Mouse (Mus musculus) embryonic facial prominence, embryonic 13.5 days (tissue): ENCODE data around the gene Sec22c. TPM values are rescaled to one million over a fixed set of nuclear protein-coding genes. Genes with fewer than 3 reads are reported as not detected.

Source experiments
- ATAC-seq: fragments of 200-750 bp; cut with Nextera tagmentation; 2 replicates; pipeline ENCODE4 v1.8.0; 2017; ENCODE audit warnings: low read depth; ENCODE audit not compliant: insufficient number of reproducible peaks, insufficient read depth, low FRiP score, low TSS enrichment
- H3K27ac ChIP-seq: fragments of 300-500 bp; sonication (generic); 2 replicates; pipeline ENCODE4 v1.5.1; 2015; ENCODE audit warnings: moderate library complexity, mild to moderate bottlenecking, inconsistent platforms
- H3K27me3 ChIP-seq: fragments of 300-500 bp; sonication (generic); 2 replicates; pipeline ENCODE4 v1.6.1; 2015; ENCODE audit warnings: mild to moderate bottlenecking, inconsistent platforms
- H3K36me3 ChIP-seq: fragments of 300-500 bp; sonication (generic); 2 replicates; pipeline ENCODE4 v1.6.1; 2015; ENCODE audit warnings: mild to moderate bottlenecking, inconsistent platforms
- H3K4me1 ChIP-seq: fragments of 300-500 bp; sonication (generic); 2 replicates; pipeline ENCODE4 v1.6.1; 2015; ENCODE audit warnings: inconsistent platforms
- H3K4me2 ChIP-seq: fragments of 300-500 bp; sonication (generic); 2 replicates; pipeline ENCODE4 v1.6.1; 2015; ENCODE audit warnings: moderate library complexity, mild to moderate bottlenecking, inconsistent platforms
- H3K4me3 ChIP-seq: fragments of 300-500 bp; sonication (generic); 2 replicates; pipeline ENCODE4 v1.5.1; 2015; ENCODE audit warnings: mild to moderate bottlenecking, inconsistent platforms
- H3K9ac ChIP-seq: fragments of 300-500 bp; sonication (generic); 2 replicates; pipeline ENCODE4 v1.6.1; 2015; ENCODE audit warnings: mild to moderate bottlenecking, inconsistent platforms
- H3K9me3 ChIP-seq: fragments of 300-500 bp; sonication (generic); 2 replicates; pipeline ENCODE4 v1.6.1; 2016; ENCODE audit warnings: inconsistent platforms
- WGBS: fragments of 180-500 bp; shearing (Covaris S2); methylation state at CpG from one replicate; pipeline ENCODE4 v1.1.7; 2015; ENCODE audit warnings: mixed read lengths; 5-methylcytosine and 5-hydroxymethylcytosine counted together
- polyA plus RNA-seq: library from polyadenylated mRNA; unstranded; fragments of >200 nt; fragmentation: Nextera tagmentation; extraction: Ambion mirVana; gene quantifications from 2 replicates; pipeline ENCODE4 v1.2.1, GENCODE M21; 2015

Gene Sec22c
- polyA plus RNA-seq, 1 experiment from 2014 or later = 15.8 TPM

DNA sequence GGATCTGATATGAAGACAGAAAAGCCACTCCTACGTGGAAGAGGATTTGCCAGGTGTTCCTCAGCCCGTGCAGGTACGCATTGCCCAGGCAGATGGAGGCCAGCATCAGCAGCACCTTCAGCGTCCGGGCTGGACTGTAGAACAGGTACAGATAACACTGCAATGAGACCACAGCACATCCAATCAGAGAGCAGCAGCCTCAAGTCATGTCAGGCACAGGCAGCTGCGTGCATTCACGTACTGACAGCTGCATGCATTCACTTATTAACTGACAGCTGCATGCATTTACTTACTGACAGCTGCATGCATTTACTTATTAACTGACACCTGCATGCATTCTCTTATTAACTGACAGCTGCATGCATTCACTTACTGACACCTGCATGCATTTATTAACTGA lies 20.6 kb downstream of the Sec22c start:
- H3K36me3 ChIP-seq = peaks cover 66% of the 10 kb centered on the region
- no peak overlapping the region for H3K4me3 ChIP-seq
- H3K9ac ChIP-seq = no peak overlapping the region
- H3K4me1 ChIP-seq = no peaks in the 10 kb centered on the region
- H3K4me2 ChIP-seq = no peak overlapping the region
- WGBS = 84% methylated on average over 7 of the region's 7 CpGs
- no peaks in the 10 kb centered on the region for H3K27me3 ChIP-seq
- H3K27ac ChIP-seq = no peak overlapping the region
- H3K9me3 ChIP-seq = no peaks in the 10 kb centered on the region
- no peak for ATAC-seq

DNA sequence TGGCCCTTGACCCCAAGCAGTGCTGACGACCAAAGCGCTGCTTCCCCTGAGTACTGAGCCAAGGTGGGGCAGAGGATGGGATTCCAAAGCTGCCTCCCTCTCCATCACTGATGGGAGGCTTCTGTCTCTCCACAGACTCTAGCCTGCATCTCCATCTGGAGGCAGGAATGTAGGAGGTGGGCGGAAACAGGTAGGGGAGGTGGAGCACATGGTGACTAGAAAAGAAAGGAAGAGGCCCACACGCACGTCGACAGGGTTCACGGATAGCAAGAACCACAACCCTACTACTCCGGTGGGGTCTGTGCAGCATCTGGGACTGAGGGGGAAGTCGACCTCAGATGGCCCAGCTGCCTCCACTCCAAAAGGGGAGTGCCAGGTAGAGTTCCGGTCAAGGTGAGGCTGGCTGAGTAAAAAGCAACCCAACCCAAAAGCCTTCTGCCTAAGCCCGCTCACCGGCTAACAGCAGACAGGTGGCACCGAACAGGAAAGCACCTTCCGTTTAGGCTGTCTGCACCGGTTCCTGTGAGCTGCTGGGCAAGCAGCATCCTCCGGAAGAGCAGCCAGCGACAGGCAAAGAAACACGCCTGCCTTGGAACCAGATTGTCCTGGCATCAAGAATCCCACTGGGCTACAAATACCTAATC lies 23.1 kb downstream of the Sec22c start:
- 65% methylated on average over 18 of the region's 18 CpGs for WGBS
- ATAC-seq = no peak
- H3K9me3 ChIP-seq = no peaks in the 10 kb centered on the region
- no peak overlapping the region for H3K4me2 ChIP-seq
- no peaks in the 10 kb centered on the region for H3K27me3 ChIP-seq
- no peak overlapping the region for H3K27ac ChIP-seq
- H3K36me3 ChIP-seq = peaks cover 43% of the 10 kb centered on the region
- H3K9ac ChIP-seq = no peak overlapping the region
- H3K4me1 ChIP-seq = no peaks in the 10 kb centered on the region
- H3K4me3 ChIP-seq = no peak overlapping the region

DNA sequence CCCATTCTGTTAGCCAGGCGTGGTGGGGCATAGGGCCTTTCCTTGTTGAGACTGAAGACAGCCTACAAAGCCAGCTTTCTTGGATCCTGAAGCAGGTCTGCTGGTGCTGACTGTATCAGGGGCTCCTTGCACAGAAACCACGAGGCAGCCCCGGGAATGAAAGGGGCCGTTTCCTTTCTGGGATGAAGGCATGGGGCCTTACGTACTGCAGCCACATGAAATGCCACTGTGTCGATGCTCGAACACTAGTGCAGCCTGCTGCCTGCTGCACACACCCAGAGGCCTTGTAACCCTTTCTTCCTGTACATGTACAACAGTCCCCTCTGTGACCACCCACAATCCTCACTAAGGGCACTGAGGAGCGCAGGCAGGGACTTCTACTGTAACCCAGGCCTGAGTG lies 24.1 kb downstream of the Sec22c start:
- Histone ChIP-seq H3K27ac (no peak overlapping the region), H3K4me2 (no peak overlapping the region), H3K9me3 (no peaks in the 10 kb centered on the region), H3K9ac (no peak overlapping the region; the same call in 1 of the 2 replicates), H3K4me1 (no peaks in the 10 kb centered on the region), H3K4me3 (no peak overlapping the region), H3K27me3 (no peaks in the 10 kb centered on the region), H3K36me3 (peaks cover 37% of the 10 kb centered on the region)
- WGBS = 67% methylated on average over 8 of the region's 8 CpGs
- ATAC-seq = no peak

DNA sequence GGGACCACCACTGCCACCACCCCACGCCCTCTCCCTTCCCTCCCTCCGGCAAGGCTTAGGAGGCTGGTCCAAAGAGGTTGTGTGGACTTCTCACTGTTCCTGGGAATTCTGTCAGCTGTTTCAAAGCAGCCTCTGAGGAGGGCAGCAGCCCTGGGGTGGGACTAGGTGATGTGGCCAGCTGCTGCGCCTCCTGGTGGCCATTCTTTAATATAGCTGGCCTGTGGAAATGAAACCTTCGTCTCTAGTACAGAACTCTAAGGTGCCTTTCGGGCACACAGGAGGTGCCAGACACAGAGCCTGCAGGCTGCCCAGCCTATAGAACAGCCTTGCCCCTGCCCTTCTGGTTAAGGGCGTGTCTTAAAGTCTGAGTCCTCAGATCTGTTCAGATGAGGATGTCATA lies 25.7 kb downstream of the Sec22c start:
- peaks cover 24% of the 10 kb centered on the region for H3K36me3 ChIP-seq
- H3K27ac ChIP-seq = no peak overlapping the region
- H3K9me3 ChIP-seq = no peaks in the 10 kb centered on the region
- WGBS = 20% methylated on average over 6 of the region's 6 CpGs
- no peak overlapping the region for H3K9ac ChIP-seq
- H3K4me1 ChIP-seq = no peaks in the 10 kb centered on the region
- 0 out of 2 replicates have a peak, but pooled peaks have one; percentile 64 for ATAC-seq
- H3K27me3 ChIP-seq = no peaks in the 10 kb centered on the region
- H3K4me2 ChIP-seq = no peak overlapping the region
- no peak overlapping the region for H3K4me3 ChIP-seq

DNA sequence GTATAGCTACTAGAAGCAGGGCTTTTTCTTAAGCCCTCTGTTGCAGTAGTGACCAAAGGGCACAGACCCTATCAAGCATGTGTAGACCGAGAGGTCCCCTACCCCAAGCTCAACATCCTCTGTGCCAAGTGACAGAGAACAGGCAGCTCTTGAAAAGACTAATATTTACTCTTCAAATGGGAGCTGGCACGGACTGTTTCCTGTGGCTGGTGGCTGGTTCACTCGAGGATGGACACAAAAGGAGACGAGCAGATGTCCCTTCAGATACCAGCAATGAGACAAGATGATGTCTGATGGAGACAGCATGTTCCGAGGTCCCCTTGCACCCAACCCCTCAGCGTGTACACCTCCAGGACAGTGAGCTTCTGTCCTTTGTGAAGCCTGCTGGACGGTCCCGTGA lies 27.8 kb downstream of the Sec22c start:
- peaks cover 9% of the 10 kb centered on the region; the same call in 1 of the 2 replicates for H3K36me3 ChIP-seq
- no peak overlapping the region for H3K27ac ChIP-seq
- ATAC-seq = no peak
- H3K4me3 ChIP-seq = no peak overlapping the region
- no peak overlapping the region for H3K4me2 ChIP-seq
- H3K9me3 ChIP-seq = no peaks in the 10 kb centered on the region
- H3K27me3 ChIP-seq = no peaks in the 10 kb centered on the region
- no peak overlapping the region for H3K9ac ChIP-seq
- no peaks in the 10 kb centered on the region for H3K4me1 ChIP-seq
- 81% methylated on average over 8 of the region's 8 CpGs for WGBS

DNA sequence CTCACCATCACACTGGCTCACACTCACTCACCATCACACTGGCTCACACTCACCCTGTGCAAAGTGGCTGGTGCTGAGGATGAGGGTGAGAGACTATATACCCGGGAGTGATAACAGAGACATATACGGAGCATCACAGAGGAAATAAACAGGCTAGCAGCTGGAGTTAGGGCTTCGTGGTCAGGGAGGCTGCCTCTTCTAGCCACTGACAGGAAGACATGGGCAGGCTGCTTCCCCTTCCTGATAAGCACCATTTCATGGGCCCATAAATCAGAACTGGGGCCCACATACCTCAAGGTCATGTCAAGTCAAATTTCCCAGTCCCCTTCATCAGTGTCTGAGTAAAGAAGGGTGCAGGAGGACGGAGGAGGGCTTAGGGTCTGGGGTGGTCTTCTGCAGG lies 28.2 kb downstream of the Sec22c start:
- Histone ChIP-seq H3K9me3 (no peaks in the 10 kb centered on the region), H3K4me1 (0 out of 2 replicates have a peak, but pooled peaks cover 3% of the 10 kb centered on the region), H3K36me3 (peaks cover 5% of the 10 kb centered on the region; the same call in 1 of the 2 replicates), H3K27ac (no peak overlapping the region), H3K27me3 (no peaks in the 10 kb centered on the region), H3K9ac (no peak overlapping the region), H3K4me3 (no peak overlapping the region), H3K4me2 (no peak overlapping the region)
- no peak for ATAC-seq
- WGBS = 78% methylated on average over 4 of the region's 4 CpGs

DNA sequence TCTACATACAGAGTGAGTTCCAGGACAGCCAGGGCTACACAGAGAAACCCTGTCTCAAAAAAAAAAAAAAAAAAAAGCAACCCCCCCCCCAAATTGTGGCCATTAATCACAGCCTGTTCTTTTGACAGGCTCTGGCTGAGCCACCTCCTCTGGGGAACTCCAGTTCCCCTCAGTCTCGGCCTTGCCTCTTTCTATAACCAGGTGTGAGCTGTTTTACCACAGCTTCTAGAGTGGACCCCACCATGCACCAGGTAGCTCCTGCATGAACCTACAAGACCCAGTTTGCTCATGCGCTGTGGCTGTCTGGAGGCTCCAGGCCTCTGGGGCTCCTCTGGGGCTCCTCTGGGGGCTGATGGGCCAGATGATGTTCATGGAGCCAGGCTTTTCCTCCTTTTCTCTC lies 29.7 kb downstream of the Sec22c start:
- Histone ChIP-seq H3K27me3 (peaks cover 6% of the 10 kb centered on the region), H3K4me1 (0 out of 2 replicates have a peak, but pooled peaks cover 3% of the 10 kb centered on the region), H3K36me3 (no peaks in the 10 kb centered on the region), H3K4me2 (no peak overlapping the region), H3K9ac (no peak overlapping the region), H3K9me3 (no peaks in the 10 kb centered on the region), H3K4me3 (no peak overlapping the region), H3K27ac (no peak overlapping the region)
- WGBS = 91% methylated on average over 2 of the region's 2 CpGs
- ATAC-seq = no peak

DNA sequence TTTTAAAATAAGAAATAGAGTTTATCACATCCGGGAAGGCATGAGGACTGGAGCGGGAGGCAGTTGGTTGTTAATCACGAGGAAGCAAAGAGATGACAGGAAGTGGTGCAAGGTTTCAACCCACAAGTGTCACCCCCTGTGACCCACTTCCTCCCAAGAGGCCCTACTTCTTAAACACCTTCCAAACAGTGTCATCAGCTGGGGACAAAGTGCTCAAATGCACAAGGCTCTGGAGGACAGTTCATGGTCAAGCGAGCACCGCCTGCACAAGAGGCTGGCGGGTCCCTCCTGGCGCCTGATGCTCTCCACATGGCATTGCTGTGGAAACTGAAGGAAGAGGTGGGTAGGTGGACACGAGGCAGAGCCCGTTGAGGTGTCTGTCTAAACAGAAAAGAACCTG lies 30.3 kb downstream of the Sec22c start:
- Histone ChIP-seq H3K9ac (no peak overlapping the region), H3K9me3 (no peaks in the 10 kb centered on the region), H3K4me2 (no peak overlapping the region), H3K4me3 (no peak overlapping the region), H3K4me1 (peaks cover 6% of the 10 kb centered on the region; the same call in 1 of the 2 replicates), H3K36me3 (no peaks in the 10 kb centered on the region), H3K27ac (no peak overlapping the region), H3K27me3 (peaks cover 12% of the 10 kb centered on the region)
- no peak for ATAC-seq
- 81% methylated on average over 9 of the region's 9 CpGs for WGBS

DNA sequence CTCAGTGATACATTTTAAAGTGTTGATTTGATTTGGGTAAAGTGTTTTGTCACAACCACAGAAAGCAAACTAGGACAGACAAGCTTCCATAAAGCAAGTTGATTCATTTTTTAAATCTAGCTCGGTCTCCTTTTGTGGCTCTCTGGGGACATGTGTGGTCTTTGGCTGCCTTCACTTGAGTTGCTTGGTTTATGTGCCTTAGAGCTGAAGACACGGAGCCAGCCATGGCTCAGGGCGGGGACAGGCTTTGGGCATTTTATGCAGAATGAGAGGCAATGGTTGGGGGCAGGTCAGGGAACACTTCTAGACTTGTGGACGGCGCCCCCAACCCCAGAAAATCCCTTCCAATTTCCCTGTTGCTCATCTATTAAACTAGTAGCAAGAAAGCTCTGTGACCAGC lies 31.6 kb downstream of the Sec22c start:
- no peak for ATAC-seq
- Histone ChIP-seq H3K36me3 (no peaks in the 10 kb centered on the region), H3K9me3 (no peaks in the 10 kb centered on the region), H3K9ac (no peak overlapping the region), H3K4me1 (peaks cover 17% of the 10 kb centered on the region), H3K27me3 (peaks cover 25% of the 10 kb centered on the region), H3K27ac (no peak overlapping the region), H3K4me3 (no peak overlapping the region), H3K4me2 (no peak overlapping the region)
- WGBS = 82% methylated on average over 5 of the region's 5 CpGs

DNA sequence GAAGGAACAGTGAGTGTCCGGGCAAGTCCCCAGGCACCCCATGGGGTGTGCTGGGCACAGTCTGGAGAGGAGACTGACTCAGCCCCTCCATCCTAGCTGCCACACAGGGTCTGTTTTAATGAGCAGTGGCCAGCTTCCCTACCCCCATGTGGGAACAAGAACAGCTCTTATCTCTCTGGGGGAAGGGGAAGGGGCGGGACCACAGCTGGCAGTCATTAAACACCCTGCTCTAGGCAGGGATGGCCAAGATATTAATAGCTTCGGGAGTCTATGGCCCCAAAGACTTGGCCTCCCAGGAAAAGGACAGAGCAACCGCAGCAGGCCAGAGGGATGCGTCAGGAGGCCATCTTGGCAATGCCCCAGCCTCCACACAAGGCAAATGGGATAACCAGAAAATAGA lies 33.0 kb downstream of the Sec22c start:
- no peak for ATAC-seq
- 48% methylated on average over 5 of the region's 5 CpGs for whole genome bisulfite sequencing

DNA sequence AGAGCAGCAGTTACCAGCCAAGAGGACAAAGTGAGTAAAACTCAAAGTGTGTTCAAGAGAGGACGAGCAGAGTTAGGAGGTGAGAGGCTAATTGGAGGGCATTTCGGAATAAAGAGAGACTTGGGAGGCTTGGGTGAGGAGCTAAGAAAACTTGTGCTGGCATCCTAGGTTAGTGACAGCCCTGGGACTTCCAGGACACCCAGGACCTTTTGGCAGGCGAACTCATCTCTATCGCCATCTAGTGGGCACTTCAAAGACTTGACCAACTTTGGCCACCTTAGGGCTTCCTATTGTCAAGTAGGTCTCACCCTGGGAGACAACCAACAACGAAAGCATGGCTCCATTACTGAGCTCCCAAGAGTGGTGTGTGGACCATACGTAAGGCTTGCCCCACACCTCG lies 34.0 kb downstream of the Sec22c start:
- H3K4me2 ChIP-seq = no peak overlapping the region
- no peaks in the 10 kb centered on the region for H3K9me3 ChIP-seq
- H3K27ac ChIP-seq = no peak overlapping the region
- no peak for ATAC-seq
- H3K9ac ChIP-seq = no peak overlapping the region
- H3K4me1 ChIP-seq = peaks cover 17% of the 10 kb centered on the region
- no peaks in the 10 kb centered on the region for H3K36me3 ChIP-seq
- no peak overlapping the region for H3K4me3 ChIP-seq
- 26% methylated on average over 7 of the region's 7 CpGs for WGBS
- peaks cover 48% of the 10 kb centered on the region for H3K27me3 ChIP-seq

More for the DNA sequence above, 33.0 kb downstream of the Sec22c start:
- peaks cover 39% of the 10 kb centered on the region for H3K27me3 ChIP-seq
- no peaks in the 10 kb centered on the region for H3K36me3 ChIP-seq
- no peak overlapping the region for H3K27ac ChIP-seq
- no peak overlapping the region for H3K9ac ChIP-seq
- H3K4me2 ChIP-seq = no peak overlapping the region
- H3K9me3 ChIP-seq = no peaks in the 10 kb centered on the region
- peaks cover 17% of the 10 kb centered on the region for H3K4me1 ChIP-seq
- no peak overlapping the region for H3K4me3 ChIP-seq

DNA sequence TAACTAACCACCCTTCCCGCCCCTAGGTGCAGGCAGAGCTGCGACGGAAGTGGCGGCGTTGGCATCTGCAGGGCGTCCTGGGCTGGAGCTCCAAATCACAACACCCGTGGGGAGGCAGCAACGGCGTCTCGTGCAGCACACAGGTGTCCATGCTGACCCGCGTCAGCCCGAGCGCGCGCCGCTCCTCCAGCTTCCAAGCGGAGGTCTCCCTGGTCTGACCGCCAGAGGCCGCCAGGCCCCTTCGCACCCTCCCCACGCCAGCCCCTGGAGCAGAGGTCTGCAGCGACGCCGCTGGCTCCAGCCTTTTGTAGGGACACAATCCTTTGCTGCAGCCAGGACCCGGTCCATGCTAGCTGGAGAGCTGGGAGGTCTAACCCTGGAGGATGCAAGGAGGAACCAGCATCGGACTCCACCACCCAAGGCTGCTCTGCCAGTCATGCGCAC lies 35.9 kb downstream of the Sec22c start:
- H3K9me3 ChIP-seq = no peaks in the 10 kb centered on the region
- H3K27ac ChIP-seq = no peak overlapping the region
- H3K36me3 ChIP-seq = no peaks in the 10 kb centered on the region
- H3K4me2 ChIP-seq = peak overlapping the region; percentile 74
- ATAC-seq = peak; percentile 18; the same call in 1 of the 2 replicates
- H3K9ac ChIP-seq = peak overlapping the region; percentile 67
- peak overlapping the region; percentile 44 for H3K4me3 ChIP-seq
- peaks cover 17% of the 10 kb centered on the region for H3K4me1 ChIP-seq
- H3K27me3 ChIP-seq = peaks cover 53% of the 10 kb centered on the region
- WGBS = under 1% methylated on average over 28 of the region's 28 CpGs
